Mouse (Mus musculus) c-Kit-positive CD71-positive TER-119-negative erythroid progenitor cells, embryonic 14.5 days (primary cell): ENCODE measurements around the gene Ifi211.
"Not testable (repeated sequence)": the region's sequence is repeated elsewhere in the genome, so short reads cannot be mapped to it uniquely, and the experiment has no call there.

Experiments
- DNase-seq: peaks from one replicate; pipeline ENCODE4 v3.0.0-alpha.2; 2013; ENCODE audit warnings: low read depth

The Ifi211 gene

DNA sequence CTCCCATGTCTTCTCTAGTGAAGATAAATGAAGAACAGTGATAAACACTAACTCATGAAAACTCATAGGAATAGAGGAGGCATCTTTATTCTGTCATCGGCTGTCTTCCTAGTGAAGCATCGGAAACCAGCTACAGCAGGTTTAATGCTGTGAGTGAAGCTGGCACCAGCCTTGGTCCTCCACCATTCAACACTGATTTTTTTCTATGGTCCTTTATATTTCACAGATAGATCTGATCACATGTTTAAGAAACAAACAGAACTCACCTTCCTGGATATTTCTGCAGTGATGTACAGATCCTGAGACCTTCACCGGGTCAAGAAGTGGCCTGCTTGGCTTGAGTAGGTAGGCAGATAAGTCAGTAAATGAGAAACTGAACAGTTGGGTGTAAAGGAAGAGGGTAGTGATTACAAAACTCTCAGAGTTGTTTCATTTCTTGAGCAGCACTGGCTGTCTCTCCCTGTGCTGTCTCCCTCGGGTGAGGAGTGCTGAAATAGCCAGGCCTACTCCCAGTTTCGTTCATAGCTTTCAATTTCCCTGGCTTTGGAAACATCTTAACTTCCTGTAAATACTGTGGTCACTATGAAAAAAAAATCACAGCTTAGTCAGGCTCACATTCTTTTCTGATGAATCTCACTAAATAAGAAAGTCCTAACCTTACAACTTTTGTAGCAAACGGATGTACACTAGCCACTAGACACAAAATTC lies at the start of gene Ifi211:
Ifi211 (minus strand) TSS at position 499 of the 708 bp plus-strand sequence.
- DNase-seq: not testable (repeated sequence)

- DNase-seq: not testable (repeated sequence)
Measured at GRCm38 (mm10) chr1:173961491-173961890, 48.6 kb upstream of the Ifi211 start.

DNA sequence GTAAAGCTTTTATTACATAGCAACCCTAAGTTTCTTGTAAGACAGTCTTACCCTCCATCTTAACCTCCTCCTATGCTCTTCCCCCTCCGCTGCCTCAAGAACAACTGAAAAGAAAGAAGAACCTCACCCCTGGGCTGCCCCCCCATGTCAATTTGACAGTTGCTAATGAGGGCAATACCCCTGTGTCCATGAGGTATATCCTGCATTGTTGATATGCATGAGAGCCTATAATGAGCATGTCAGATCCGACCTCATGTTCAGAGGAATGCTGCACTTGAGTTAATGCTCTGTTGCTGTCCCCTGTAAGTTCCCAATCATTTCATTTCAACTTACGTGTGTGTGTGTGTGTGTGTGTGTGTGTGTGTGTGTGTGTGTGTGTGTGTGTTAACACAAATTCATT lies 47.2 kb upstream of the Ifi211 start:
- DNase-seq: not testable (repeated sequence)

DNA sequence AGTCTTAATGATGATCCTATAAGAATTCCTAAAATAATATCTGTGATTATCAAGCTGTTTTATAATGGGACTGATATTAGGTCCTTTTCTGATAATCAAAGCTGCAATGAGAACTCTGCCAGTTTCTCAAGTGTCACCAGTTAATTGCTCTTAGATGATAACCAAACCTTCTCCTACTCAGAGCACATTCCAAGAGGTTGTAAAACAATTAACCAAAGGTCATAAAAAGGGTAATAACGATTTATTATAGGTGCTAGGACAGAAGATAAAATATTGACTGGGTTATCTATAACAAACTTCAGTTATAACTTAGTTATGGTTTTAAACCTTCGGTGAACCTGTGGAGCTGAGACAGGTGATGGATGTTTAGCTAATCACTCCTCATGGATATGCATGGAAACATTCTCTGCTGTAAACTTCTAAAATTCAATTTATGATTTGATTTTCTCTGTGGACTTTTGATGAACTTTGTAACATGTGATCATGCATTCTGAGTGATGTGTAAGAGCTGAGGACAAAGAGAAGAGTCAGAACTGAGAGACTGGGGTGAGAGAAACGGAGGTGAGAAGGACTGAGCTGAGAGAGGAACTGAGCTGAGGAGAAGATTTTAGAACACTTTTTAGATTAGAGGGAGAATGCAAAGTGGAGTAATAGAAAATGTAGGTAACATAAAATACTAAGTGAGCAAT lies 43.1 kb upstream of the Ifi211 start:
- DNase-seq: not testable (repeated sequence)

DNA sequence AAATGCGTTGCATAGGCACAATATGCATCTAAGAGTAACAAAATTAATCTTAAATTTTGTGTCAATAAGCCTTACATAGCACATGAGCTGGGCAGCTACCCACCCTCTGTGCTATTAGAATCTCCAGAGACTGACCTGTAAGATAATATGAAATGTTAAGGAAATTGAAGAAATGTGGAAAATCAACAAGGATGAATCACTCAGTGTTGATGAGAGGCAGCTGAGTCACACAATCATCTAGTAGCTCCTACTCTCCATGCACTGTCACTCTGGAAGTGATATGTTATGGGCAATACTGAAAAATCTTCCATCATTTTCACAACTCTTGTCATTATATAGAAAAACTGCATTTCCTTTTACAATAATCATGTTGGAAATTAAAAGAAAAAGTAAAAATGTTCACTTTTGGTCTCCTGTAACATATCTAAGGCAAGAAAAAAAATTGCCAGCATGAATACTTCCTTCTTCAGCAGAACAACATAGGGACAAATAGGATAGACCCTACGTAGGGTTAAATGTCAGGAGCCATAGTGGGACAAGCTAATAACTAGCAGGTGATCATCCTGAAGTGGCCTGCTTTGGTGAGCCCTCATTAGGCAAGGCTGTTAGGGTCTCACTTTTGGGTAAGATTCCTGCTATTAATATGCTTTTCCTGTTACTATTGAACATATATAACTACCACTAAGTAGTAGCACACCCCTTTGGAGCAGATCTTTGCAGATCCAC lies 42.4 kb upstream of the Ifi211 start:
- no peak for DNase-seq

GRCm38 (mm10) chr1:173953563-173953962 lies 40.7 kb upstream of the Ifi211 start:
- DNase-seq: no peak

DNA sequence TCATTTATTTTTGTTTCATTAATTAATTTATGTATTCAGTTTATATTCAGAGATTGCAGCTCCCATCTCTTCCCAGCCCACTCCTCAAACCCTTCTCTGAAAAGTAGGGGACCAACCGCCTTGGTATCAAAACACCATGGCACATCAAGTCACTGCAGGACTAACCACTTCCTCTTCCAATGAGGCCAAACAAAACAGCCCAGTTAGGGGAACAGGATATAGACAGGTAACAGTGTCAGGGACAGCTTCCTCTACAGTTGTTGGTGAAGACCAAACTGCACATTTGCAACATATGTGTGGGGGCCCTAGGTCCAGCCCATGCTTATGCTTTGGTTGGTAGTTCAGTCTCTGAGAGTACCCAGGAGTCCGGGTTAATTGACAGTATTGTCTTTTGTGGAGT lies 36.2 kb upstream of the Ifi211 start:
- not testable (repeated sequence) for DNase-seq

- DNase-seq: not testable (repeated sequence)
Measured at GRCm38 (mm10) chr1:173942780-173943066, 29.9 kb upstream of the Ifi211 start.

DNA sequence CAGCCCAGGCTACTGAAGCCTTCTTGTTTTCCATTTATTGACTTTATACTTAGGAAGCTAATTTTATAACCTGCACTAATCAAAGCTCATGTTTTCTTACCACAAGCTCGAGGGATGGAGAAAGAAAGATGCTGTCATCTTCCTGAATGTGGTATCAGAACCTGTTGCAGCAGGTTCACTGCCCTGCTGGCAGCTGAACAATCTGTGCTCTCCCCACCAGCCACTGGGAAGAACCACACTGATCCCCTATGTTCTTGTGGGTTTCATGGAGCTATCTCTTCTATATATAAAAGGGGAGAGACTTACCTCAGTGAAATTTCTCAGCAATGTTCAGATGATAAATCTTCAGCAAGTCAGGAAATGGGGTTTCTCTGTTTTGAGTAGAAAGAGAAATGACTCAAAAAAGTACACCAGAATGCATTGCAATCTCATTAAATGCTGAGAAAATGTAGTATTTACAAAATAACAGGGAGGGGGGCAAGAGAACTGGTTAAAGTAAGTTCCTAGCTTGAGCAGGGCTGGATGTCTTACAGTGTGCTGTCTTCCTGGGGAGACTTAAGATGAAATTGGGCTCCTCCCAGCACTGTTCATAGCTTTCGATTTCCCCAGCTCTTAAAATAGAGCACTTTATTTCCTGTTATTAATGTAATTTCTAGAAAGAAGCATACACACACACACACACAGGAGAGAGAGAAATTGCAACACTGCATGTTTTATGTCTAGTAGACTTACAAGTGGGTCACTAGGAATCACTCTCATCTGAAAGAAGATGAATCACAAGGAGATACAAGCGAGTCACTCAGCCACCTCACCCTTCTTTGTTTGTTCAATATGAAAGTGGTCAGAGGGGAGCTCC lies 29.3 kb upstream of the Ifi211 start, which contains the start of the genes Mndal and Ifi203:
Mndal (minus strand) TSS at position 568 of the 856 bp plus-strand sequence.
Ifi203 (minus strand) TSS at position 749 of the 856 bp plus-strand sequence.
- not testable (repeated sequence) for DNase-seq

DNA sequence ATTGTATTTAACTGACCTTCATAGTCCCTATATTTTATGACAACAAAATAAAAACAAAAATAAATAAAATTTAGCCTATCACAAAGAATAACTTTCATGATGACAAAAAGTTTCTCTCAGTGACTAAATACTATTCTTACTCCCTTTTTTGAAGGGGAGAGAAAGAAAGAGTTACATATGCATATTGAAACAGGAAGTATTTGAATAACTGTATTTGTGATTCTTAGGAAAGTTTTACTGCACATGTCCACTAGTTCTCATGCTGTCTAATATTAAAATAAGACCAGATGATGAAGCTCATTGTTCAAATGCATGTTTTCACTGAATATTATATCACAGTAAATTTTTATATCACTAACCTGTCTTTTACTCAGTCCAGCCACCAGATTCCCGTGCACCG lies 28.7 kb upstream of the Ifi211 start:
- DNase-seq: not testable (repeated sequence)

- not testable (repeated sequence) for DNase-seq
Measured at GRCm38 (mm10) chr1:173919279-173919678, 6.4 kb upstream of the Ifi211 start.

DNA sequence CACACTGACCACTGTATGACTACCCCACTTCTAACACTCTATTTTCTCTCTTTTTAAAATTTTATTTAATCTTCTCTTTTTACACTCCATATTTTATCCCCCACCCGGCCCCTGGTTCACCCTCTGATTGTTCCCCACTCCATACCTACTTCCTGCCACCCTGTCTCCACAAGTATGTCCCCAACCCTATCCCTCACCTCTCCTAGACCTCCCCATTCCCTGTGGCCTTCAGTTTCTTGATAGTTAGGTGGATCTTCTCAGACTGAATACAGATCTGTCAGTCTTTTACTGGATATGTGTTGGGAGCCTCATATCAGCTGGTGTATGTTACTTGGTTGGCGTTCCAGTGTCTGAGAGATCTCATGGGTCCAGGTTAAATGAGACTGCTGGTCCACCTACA lies 1.7 kb upstream of the Ifi211 start:
- DNase-seq: no peak

DNA sequence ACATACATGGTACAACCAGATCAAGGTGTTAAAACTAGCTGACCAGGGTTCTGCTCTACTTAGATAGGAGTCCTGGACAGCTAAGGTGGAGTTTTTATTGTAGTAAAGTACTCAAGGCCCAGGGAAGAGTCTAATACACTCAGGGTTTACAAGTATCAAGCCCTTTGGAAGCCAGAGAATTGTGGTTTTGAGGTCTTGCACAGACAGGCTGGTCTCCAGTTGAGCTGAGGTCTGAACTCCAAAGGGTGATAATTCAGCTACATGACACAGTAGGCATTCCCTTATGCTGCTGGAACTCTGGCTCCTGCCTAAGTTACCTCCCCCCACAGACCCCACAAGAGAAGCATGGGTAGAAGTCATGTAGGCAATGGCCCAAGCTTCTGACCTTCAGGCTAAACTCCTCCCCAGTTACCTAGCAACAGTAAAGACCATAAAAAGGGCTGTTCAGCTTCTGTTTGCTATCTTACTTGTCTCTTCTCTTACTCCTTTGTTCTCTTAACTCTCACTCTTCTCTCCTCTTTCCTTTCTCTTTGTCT lies 478 bp upstream of the Ifi211 start:
- DNase-seq: not testable (repeated sequence)

DNA sequence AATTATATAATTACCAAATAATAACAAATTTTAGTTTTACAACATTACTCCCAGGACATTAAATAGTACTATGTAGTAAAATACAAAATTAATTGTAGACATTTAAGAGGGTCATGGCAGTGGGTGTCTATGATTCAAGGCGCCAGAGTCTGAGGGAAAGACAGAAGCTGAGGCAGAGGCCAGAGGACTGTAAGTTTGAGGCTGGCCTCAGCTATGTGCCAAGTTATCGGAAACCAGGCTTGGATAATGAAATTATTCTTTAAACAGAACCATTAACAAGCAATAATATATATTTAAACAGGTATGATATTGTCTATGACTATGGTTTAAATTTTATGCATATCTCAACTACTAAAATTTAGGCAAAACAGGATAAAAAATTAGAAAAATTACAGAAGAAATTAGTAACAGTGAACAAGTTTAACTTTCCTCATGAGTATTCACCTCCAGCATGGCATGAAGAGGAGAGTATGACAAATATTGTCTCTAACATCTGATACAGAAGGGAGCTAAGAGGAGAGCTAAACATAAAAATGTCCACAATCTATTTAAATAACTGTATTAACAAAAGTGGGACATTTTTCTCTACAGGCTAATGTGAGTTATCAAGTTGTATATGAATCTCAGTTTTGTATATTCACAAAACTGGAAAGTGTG lies 910 bp downstream of the Ifi211 start:
- no peak for DNase-seq

GRCm38 (mm10) chr1:173908390-173908789 lies 4.5 kb downstream of the Ifi211 start:
- DNase-seq: not testable (repeated sequence)

GRCm38 (mm10) chr1:173905885-173906284 lies 7.0 kb downstream of the Ifi211 start:
- not testable (repeated sequence) for DNase-seq

DNA sequence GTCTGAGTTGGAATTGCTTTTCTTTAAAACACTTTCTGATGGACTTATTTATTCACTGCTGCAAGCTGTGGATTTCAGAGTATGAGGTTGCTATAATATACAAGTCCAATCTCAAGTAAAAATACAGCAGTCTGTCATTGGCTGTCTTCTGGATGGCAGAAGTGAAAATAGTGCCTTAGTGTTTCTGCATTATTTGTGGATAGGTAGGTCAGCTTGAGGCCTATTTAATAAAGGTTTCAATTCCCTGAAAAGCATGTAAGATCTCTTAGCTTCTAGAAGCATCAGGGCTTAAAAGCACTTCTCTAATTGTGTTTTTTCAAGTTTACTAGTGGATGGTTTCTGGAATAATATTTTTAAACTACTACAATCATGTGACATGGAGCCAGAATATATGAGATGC lies 23.1 kb downstream of the Ifi211 start:
- DNase-seq: not testable (repeated sequence)

DNA sequence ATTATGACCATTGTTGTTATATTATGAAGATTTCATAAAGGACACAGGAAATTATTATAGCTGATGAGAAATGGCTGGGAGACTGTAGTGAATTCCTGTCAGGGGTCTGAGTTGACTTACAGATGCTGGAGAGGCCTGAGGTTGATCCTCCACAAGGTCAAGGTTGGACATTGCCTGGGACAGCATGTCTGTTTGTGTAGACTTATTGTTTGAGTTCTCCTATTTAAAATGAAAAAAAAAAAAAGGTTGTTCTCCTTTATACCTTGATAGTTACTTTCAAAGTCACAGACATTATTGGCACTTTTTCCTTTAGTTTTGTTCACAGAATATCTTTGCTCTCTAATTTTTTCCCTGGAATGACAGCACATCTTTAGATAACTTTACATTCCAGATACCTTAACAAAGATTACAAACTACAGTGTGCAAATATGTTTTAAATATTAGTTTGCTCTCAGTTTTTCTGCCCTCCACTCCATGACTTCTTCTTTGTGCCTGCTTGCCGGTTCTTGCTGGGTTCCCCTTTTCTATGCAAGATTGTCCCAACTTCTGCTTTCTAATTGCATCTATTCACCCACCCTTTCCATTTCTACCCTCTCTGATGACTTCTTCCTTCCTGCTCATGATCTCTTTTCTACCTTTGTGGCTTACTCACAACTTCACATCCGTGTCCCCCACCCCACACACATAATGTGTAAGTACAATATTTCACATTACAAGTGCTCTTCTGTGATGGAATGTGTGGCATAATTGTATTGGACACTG lies 25.6 kb downstream of the Ifi211 start:
- DNase-seq: not testable (repeated sequence)

DNA sequence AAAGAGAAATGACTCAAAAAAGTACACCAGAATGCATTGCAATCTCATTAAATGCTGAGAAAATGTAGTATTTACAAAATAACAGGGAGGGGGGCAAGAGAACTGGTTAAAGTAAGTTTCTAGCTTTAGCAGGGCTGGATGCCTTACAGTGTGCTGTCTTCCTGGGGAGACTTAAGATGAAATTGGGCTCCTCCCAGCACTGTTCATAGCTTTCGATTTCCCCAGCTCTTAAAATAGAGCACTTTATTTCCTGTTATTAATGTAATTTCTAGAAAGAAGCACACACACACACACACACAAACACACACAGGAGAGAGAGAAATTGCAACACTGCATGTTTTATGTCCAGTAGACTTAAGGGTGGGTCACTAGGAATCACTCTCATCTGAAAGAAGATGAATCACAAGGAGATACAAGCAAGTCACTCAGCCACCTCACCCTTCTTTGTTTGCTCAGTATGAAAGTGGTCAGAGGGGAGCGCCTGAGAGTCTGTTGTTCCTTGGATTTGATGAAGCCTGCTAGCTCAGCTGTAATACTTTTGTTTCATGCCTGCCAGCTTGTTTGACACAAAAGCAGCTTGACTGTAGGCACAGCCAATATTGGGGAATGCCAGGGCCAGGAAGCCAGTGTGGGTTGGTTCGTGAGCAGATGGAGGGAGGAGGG lies 32.7 kb downstream of the Ifi211 start:
- not testable (repeated sequence) for DNase-seq
